Mouse (Mus musculus): Measurements from ENCODE around the gene Psmd9.

Gene Psmd9

GRCm38 (mm10) chr5:123137910-123138229 lies 31.3 kb upstream of the Psmd9 start:
- no peak for DNase-seq

- DNase-seq: peak in 1 of 2 experiments; percentile 50
Observed at GRCm38 (mm10) chr5:123138230-123138911, 30.8 kb upstream of the Psmd9 start.

GRCm38 (mm10) chr5:123138953-123139721 lies 30.1 kb upstream of the Psmd9 start:
- DNase-seq: peak; percentile 90 to 94

GRCm38 (mm10) chr5:123139722-123140627 lies 29.2 kb upstream of the Psmd9 start:
- DNase-seq: peak; percentile 33 to 57

- peak; percentile 95 for DNase-seq
Observed at GRCm38 (mm10) chr5:123140694-123141554, 28.3 kb upstream of the Psmd9 start.

GRCm38 (mm10) chr5:123141555-123142160 lies 27.6 kb upstream of the Psmd9 start:
- DNase-seq: peak; percentile 66 to 70

GRCm38 (mm10) chr5:123142161-123143157 lies 26.8 kb upstream of the Psmd9 start, which contains the start of gene Setd1b:
Gene Setd1b, plus strand, starts transcription at chr5:123142193.
- DNase-seq: peak; percentile 71 to 73

- peak; percentile 41 to 54 for DNase-seq
Observed at GRCm38 (mm10) chr5:123143251-123143970, 25.8 kb upstream of the Psmd9 start.

- DNase-seq: peak; percentile 21 to 35
Observed at GRCm38 (mm10) chr5:123143971-123144745, 25.1 kb upstream of the Psmd9 start.

- DNase-seq: no peak
Observed at GRCm38 (mm10) chr5:123144746-123145590, 24.2 kb upstream of the Psmd9 start.

- DNase-seq: no peak
Observed at GRCm38 (mm10) chr5:123146357-123146756, 22.9 kb upstream of the Psmd9 start.

GRCm38 (mm10) chr5:123147569-123147968 lies 21.6 kb upstream of the Psmd9 start:
- no peak for DNase-seq

- peak in 1 of 2 experiments; percentile 40 for DNase-seq
Observed at GRCm38 (mm10) chr5:123148073-123148722, 21.0 kb upstream of the Psmd9 start.

- peak; percentile 93 to 94 for DNase-seq
Observed at GRCm38 (mm10) chr5:123149451-123150400, 19.5 kb upstream of the Psmd9 start.

GRCm38 (mm10) chr5:123150641-123151040 lies 18.6 kb upstream of the Psmd9 start:
- DNase-seq: peak in 1 of 2 experiments; percentile 47

GRCm38 (mm10) chr5:123151077-123151476 lies 18.1 kb upstream of the Psmd9 start:
- DNase-seq: no peak
